Mouse (Mus musculus): ENCODE measurements around the gene Hyal3.
A peak's percentile ranks its signal among the peaks of the same experiment; 100 is the strongest.
"Not testable (repeated sequence)": the region's sequence is repeated elsewhere in the genome, so short reads cannot be mapped to it uniquely, and the experiment has no call there.

The Hyal3 gene

DNA sequence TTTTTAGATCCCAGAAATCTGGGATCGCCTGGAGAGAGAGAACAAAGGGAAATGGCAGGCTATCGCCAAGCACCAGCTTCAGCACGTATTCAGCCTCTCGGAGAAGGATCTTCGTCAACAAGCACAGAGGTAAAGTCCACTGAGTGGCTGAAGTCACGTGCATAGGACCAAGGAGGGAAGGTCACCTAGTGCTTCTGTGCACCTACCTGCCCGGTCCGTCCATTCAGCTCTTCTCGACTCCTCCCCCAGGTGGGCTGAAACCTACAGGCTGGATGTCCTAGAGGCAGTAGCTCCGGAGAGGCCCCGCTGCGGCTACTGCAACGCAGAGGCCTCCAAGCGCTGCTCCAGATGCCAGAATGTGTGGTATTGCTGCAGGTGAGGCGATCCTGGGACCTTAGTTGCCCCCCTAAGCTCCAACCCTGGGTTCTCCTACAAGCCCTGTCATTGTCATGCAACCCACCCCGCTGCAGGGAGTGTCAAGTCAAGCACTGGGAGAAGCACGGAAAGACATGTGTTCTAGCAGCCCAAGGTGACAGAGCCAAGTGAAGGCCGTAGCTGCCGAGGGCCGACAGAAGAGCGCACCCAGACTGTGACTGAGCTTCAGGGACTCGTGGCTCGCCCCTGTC is 30.0 kb upstream of the Hyal3 start:
- no peak for DNase-seq (ENCODE audit: low spot score in 2 of 2)

DNA sequence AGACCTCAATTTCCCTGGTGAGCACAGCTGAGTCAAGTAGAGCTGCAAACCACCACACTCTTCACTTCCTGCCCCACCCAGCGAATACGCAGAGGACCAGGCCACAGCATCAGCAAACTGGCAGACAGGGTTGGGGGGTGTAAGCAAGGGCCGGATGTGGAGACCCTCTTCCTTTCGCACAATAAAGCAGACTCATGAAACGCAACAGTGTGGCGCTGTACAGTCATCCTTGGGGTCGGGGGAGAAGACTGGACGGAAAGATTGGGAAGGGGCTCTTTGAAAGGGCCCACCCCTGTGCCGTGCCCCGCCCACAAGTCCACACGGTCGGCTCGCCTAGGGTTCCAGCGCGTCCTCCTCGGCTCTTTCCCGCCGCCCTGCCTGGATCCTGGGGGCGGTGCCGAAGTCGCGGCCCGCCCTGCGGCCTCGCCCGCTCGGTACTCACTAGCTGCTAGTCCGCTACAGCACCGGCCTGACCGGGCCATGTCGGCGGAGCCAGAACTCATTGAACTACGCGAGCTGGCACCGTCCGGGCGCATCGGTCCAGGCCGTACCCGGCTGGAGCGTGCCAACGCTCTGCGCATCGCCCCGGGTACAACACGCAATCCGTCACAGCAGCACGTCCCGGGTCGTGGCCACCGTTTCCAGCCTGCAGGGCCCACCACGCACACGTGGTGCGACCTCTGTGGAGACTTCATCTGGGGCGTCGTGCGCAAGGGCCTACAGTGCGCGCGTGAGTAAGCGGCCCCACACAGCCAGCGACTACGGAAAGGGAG is 29.3 kb upstream of the Hyal3 start, which contains the start of gene Rassf1:
Gene Rassf1, plus strand, starts transcription at position 439 of the 773 bp plus-strand sequence.
- DNase-seq (ENCODE audit: low spot score in 2 of 2): peak; percentile 55 to 76

DNA sequence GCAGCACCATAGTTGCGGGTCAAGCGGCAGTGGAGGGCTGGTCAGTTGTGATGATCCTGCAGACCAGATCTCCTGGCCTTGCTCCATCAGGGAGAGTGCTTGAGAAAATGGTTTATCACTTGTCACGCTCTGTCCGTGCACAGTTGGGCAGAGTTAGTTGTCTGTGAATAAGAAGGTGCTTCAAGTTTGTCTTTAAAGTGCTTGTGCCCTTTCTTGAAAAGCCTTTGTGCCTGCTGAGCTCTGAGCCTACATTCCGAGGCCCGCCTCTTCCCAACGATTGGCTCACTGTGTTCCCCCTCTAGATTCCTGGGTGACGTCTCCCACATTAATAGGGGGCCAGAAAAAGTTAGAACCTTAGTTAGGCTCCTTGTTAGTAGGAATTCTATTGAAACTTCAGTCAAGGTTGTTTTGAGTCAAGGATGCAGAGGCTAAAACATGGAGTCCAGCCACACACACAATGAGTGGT is 28.7 kb upstream of the Hyal3 start:
- no peak for DNase-seq (ENCODE audit: low spot score in 2 of 2)

DNA sequence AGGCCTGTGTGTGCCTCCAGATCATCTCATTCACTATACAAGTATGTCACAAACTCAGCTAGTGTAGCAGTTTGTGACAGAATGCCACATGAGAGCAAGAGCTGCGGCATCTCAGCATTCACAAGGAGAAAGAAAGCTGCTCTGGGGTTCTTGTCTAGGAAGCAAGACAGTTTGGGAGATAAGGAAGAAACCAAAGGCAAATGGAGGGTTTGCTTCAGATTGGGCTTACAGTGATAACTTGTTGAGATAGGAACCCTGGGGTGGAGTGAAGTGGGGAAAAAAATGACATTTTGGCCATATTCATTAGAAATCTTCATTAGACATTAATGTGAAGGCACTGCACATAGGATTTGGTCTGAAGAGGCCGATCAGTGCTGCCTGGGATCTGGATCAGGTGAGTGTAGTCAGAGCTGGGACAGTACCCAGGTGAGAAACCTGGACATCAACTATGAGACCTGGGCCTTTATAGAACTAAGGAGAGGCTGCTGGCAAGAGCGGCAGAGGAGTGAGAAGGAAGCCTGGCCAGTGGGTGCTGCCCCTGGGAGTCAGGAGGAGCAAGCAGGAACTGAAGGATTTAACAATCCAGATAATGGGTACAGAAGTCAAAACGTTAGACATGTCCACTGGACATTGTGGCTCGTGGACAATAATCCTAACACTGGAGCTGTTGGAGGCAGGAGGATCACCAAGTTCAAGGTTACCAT is 27.8 kb upstream of the Hyal3 start:
- DNase-seq (ENCODE audit: low spot score in 2 of 2): no peak

DNA sequence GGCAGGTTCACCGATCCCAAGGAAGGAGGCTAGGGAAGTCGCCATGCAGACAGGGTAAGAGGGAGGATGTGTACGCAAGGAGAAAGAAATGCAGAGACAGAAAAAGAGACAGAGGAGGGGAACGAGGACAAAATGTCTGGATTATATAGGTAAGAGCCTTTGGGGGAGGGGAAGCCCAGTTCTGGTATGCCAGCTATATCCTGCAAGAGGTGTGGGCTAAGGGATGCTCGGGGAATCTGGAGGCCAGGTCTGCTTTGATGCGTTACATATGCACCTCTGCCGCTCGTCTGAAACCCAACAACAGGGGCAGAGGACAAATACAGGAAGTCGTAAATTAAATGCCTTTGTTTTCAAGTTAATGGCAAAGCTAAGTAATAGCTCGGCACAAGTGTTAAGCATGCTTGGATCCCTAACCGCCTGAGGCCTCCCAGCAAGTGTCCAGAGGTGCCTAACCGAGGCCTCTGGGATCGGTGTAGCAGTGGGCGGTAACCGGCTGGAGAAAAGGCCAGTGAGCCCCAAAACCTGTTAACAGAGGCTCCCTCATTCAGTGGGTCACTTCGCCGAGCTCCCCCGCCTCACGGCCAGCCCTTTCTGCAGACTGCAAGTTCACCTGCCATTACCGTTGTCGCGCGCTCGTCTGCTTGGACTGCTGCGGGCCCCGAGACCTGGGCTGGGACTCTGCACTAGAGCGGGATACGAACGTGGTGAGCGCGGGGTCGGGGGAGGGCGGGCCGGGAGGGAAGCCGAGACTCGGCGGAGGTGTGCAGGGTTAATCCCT is 26.9 kb upstream of the Hyal3 start:
- peak in 1 of 2 experiments; percentile 61 for DNase-seq (ENCODE audit: low spot score in 2 of 2)

DNA sequence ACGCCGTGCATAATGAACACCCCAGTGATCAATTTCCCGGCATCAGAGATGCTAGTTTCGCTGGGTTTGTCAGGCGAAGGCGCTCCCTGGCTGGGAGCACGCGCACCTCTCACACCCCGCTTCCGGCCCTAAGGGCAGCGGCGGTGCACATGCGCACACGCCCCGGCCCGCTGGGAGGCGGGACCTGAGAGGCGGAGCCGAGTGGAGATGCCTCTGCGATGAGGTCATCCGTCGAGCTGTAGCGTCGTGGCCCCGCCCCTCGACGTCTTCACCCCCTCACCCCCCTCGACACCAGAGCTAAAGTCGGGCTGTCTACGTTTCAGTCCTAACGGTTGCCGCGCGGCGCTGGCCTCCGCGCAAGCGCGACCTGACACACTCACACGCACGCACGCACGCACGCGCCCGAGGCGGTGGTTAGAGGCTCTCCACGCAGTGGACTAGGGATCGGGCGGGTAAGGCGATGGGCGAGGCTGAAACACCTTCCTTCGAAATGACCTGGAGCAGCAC is 26.2 kb upstream of the Hyal3 start:
- DNase-seq (ENCODE audit: low spot score in 2 of 2): peak; percentile 89 to 96

DNA sequence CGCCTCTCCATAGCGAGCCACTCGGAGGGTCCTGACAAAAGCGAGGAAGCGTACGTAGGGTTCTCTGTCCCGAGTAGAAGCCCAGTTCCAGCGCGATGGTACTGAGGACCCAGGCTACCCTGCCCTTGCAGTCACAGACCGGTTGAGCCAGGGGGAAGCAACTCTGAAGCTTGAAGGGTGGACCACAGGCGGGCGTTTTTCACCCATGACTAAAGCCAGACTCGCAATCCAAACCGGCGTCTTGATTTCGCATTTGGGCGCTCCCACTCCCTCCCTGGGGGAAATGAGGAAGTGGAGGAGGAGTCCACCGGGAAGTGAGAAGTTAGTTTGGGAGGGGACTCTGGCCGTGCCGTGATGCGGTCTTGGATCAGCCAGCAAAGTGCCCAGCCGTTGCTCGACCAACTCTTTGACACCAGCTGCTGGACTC is 25.6 kb upstream of the Hyal3 start:
- DNase-seq (ENCODE audit: low spot score in 2 of 2): peak; percentile 64 to 66

DNA sequence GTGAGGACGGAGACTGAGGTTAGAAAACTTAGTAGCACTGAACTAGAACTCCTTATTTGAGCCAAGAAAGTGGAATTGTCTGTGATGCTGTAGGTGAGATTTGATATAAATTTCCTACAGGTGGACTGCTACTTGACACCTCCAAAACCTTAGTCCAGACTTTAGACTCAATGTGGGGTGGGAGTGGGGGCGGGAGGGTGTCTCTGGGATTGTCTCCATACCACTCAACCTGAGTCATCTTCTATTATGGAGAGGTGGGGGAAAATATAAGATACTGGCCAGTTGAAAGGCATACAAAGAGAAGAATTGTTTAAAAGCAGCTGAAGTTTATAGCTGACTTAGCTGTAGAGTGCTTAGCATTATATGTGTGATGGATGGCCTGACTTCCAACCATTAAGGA is 24.9 kb upstream of the Hyal3 start:
- no peak for DNase-seq (ENCODE audit: low spot score in 2 of 2)

DNA sequence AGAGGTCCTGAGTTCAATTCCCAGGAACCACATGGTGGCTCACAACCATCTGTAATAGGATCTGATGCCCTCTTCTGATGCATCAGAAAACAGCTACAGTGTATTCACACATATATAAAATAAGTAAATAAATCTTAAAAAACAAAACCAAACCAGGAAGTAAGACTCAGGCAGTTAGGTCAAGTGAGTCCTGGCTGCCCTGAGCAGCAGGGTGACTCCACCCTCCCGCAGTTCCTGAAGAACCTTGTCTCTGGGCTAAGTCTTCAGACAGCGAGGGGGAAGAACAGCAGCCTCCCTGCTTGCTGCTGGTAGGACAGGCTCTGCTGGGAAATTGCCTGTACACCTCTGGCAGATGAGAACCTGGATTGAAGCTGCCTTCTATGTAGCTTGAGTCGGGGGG is 24.3 kb upstream of the Hyal3 start:
- DNase-seq (ENCODE audit: low spot score in 2 of 2): no peak

DNA sequence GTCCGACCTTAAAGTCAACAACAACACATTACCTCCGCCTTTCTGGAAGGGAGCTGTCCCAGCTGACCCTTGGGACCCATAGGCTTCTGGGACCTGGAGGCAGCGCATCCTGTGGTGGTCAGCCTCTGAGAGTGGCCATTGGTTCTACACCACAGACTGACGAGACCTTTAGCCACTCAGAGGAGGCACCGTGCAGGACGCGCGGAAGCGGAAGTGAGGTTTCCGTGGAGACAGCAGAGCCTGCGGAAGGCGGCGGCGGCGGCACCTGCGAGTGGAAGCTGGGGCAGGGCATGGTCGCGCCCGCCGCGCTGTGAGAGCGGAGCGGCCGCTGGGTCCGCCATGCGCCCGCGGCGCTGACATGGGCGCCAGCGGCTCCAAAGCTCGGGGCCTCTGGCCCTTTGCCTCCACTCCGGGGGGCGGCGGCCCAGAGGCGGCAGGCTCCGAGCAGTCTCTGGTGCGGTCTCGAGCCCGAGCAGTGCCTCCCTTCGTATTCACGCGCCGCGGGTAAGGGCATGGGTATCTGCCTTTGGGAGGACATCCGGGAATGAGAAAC is 17.5 kb upstream of the Hyal3 start, which contains the start of gene Tusc2:
Gene Tusc2, plus strand, starts transcription at position 227 of the 553 bp plus-strand sequence.
- DNase-seq (ENCODE audit: low spot score in 2 of 2): peak; percentile 85 to 95

DNA sequence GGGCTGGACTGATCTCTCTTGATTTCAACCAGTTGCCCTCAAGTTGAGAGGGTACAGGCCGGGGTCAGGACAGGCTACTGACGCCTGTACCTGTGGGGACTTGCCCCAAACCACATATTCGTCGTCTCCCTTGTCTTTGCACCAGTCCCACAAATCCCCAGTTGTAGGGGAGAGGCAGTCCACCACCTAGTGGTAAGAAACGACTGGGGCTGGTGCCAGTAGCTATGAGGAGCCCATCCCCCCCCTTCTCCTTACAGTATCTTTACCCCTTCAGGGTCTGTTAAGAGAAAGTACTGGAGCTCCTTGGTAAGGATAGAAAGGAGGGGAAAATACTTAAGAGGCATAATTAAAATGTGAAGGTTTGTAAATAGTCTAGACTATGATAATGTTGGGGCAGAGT is 15.1 kb upstream of the Hyal3 start:
- DNase-seq (ENCODE audit: low spot score in 2 of 2): not testable (repeated sequence)

DNA sequence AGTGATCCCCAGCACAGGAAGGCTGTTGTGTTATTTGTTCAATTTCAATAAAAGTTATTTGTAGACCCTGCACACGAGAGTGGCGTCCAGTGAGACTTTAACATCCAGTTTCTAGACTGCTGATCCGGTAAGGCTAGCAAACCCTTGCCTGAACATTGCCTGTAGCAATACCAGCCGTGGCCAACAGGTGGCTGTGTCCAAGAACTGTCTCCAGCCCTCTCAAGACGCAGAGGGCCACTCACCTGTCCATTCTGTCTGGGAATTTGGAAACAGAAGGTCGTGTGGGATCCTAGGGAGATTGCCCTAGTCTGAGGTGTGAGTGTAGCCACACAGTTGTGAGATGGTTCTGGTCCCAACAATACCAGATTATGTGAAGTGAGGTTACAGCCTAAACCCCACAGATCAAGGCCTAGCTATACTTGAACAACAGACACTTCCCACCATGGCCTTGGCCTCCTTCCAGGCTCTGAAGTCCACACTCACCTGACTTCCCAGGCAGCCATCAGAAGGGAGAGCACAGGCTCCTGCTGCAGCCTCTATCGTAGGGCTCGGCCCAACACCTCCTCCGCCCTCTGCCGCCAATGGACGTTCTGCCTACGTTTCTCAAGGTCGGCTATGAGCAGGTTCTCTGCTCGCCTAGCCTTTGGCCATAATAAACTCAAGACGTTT is 14.4 kb upstream of the Hyal3 start:
- peak; percentile 91 to 94 for DNase-seq (ENCODE audit: low spot score in 2 of 2)

DNA sequence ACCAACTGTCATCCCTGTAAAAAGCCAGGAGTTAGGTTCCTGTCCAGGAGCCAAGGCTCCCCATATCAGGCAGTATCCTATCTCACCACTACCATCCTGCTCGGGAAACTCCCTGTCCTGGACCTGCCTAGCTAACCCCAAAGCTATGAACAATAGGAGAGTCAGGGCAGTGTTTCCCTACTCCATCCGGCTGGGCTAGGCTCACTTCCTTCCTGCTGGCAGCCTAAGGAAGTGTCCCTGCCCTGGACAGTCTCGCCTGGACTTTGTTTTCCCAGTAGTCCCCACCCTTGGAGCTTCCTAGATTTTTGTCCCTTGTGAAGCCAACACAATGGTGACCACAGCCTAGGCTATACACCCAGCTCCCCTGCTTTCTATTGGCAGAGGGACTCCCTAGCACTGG is 13.8 kb upstream of the Hyal3 start:
- no peak for DNase-seq (ENCODE audit: low spot score in 2 of 2)

DNA sequence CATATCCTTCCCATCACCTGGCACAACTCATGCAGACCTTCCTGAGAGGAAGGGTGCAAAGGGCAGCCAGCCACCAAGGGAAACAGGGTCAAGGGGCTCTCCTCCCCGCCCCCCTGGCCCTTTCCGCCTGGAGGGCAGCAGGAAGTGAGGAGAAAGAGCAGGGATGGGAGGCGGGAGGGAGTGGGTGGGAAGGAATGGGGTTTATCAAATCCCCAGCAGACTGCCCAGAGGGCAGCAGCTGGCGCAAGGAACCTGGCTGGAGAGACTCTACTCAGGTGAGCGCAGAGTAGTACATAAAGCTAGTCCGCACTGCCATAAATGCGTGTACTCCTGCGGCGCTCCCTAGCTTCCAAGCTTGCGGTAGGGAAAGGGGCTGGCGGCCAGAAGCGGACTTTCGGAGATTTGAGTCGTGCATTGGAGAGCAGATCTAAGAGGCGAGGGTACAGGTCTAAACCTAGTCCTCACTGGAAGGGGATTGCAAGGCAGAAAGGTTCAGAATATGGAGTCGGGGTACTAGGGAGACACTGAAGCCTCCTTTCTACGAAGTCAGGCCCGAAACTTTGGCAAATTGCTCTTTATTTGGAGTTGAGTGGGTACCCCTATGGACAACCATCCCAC is 12.8 kb upstream of the Hyal3 start, which contains the start of gene Hyal2:
Gene Hyal2, plus strand, starts transcription at position 244 of the 618 bp plus-strand sequence.
- DNase-seq (ENCODE audit: low spot score in 2 of 2): no peak

DNA sequence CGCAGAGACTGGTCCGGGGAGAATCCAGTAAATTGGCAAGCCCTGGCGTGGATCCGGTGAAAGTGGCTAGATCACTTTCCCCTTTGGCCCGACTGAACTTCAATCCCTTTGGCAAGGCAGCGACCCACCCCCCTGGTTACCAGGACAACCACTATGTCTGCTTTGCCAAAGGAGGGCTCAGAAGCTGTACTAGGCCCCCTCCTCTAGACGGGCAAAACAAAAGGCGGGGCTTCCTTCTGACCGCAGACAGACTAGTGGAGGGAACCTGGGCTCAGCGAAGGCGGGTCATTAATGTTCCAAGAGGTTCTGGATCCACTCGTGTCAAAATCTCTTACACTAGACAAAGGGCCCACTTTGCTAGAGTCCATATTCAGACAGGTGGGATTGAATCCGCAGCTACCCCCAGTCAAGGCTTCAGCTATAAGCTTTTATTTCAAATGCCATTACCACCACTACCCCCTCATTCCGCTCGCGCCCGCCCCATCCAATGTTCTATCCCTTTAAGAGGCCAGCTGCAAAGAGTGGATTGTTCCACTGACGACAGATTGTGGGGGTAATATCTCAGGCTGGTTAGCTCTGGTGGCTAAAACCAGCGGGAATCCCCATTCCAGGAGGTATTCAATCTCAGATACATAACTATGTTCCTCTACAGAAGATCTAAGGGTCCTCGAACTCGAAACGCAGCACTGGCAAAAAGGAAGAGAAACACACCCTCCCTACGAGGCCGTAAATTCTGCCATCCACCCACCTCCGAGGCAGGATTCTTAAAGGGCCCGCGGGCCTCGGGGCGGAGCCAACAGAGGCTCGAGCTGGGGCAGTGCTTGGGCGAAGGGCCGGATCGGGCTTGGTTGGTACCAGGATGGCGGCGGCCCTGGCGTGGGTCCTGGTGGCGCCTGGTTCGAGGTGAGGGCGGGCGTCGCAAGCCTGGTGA is 12.0 kb upstream of the Hyal3 start:
- peak; percentile 83 to 88 for DNase-seq (ENCODE audit: low spot score in 2 of 2)

DNA sequence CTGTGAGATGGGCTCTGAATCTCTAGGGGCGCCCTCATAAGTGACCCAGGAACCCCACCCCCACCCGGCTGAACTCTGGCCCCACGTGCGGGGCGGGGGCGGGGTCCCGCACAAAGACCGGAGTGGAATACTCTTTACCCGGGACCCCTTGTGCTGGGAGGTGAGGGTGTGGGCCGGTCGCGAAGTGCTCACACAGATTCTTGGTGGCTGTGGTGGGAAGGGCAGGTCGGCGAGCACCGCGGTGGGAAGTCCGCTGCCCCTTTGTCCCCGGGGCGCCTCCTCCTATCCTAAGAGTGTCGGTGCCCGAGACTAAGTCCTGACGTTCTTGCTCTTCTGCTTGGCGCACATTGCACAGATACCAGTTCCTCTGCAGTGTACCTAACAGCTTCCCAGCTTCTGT is 11.3 kb upstream of the Hyal3 start:
- DNase-seq (ENCODE audit: low spot score in 2 of 2): peak in 1 of 2 experiments; percentile 58

DNA sequence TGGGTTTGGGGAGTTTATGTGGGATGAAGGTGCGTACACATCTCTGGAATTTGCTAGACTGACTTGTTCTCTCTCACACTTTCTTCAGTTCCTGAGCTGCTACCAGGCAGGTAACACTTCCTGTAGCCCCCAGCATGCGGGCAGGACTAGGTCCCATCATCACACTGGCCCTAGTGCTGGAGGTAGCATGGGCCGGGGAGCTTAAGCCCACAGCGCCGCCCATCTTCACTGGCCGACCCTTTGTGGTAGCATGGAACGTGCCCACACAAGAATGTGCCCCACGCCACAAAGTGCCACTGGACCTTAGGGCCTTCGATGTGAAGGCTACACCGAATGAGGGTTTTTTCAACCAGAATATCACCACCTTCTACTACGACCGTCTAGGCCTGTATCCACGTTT is 10.6 kb upstream of the Hyal3 start:
- DNase-seq (ENCODE audit: low spot score in 2 of 2): no peak

DNA sequence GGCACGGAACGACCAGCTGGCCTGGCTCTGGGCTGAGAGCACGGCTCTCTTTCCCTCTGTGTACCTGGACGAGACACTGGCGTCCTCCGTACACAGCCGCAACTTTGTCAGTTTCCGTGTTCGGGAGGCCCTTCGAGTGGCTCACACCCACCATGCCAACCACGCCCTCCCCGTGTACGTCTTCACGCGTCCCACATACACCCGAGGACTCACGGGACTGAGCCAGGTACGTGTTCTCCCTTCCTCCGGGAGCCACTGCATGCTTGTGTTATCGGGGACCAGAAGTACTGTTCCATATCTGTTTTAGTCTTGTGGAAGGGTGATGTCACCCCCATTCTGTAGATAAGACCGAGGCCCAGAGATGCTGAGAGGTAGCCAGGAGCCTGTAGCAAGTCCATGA is 9.8 kb upstream of the Hyal3 start:
- DNase-seq (ENCODE audit: low spot score in 2 of 2): peak in 1 of 2 experiments; percentile 25

Measured in spleen, postnatal 10 days (tissue).